Mouse (Mus musculus): Measurements from ENCODE around the gene Gm5346.
"Not testable (repeated sequence)": the region's sequence is repeated elsewhere in the genome, so short reads cannot be mapped to it uniquely, and the experiment has no call there.

Gene Gm5346

GRCm38 (mm10) chr8:43627176-43627575 lies at the start of gene Gm5346:
Gm5346 (minus strand) TSS chr8:43627276.
- no peak for DNase-seq (ENCODE audit: low spot score in 2 of 2)

GRCm38 (mm10) chr8:43616046-43616445 lies 11.0 kb downstream of the Gm5346 start:
- no peak for DNase-seq (ENCODE audit: low spot score in 2 of 2)

- DNase-seq (ENCODE audit: low spot score in 2 of 2), result not testable (repeated sequence)
Observed at GRCm38 (mm10) chr8:43603657-43604056, 23.4 kb downstream of the Gm5346 start.

GRCm38 (mm10) chr8:43603166-43603565 lies 23.9 kb downstream of the Gm5346 start:
- not testable (repeated sequence) for DNase-seq (ENCODE audit: low spot score in 2 of 2)

- not testable (repeated sequence) for DNase-seq (ENCODE audit: low spot score in 2 of 2)
Observed at GRCm38 (mm10) chr8:43576607-43577006, 50.5 kb downstream of the Gm5346 start, which contains the start of gene Adam26a. Adam26a (minus strand) TSS chr8:43576707.
